Mouse (Mus musculus): ENCODE results near the gene Ifrd2. TPM values are rescaled to one million over a fixed set of nuclear protein-coding genes. Genes with fewer than 3 reads are reported as not detected.

Gene Ifrd2
- polyA plus RNA-seq, 1 experiment = 45.3 TPM

DNA sequence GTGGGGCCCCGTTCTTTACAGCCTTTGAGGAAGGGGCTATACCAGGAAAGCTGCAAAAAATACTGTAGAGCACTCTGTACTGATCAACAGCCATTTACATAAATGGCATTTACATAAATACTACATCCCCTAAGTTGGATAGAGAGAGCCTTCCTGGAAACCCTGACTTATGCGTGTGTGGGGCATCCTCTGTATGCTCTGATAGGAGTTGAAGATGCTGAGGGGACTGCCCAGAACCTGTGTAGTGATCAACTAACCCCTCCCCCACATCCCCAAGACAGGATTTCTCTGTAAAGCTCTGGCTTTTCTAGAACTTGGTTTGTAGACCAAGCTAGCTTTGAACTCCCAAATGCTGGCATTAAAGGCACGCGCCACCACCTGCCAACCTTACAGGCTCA, 22.0 kb downstream of the Ifrd2 start:
- Histone ChIP-seq H3K4me1 (ENCODE audit: control insufficient read depth, insufficient read depth, low read length) (peaks cover 12% of the 10 kb centered on the region), H3K9me3 (replicated peaks; ENCODE audit: control insufficient read depth, insufficient read depth, low read length, poor library complexity, severe bottlenecking) (no peaks in the 10 kb centered on the region), H3K27ac (ENCODE audit: insufficient read depth, low read length) (no peak overlapping the region), H3K9ac (ENCODE audit: low read depth, poor library complexity, severe bottlenecking) (0 out of 2 replicates have a peak overlapping the region, but pooled peaks have one; percentile 15), H3K4me3 (ENCODE audit: low read depth, low read length) (no peak overlapping the region), H3K36me3 (ENCODE audit: control insufficient read depth, insufficient read depth, low read length, poor library complexity, severe bottlenecking) (0 out of 2 replicates have a peak, but pooled peaks cover 2% of the 10 kb centered on the region), H3K27me3 (ENCODE audit: control insufficient read depth, insufficient read depth, low read length, poor library complexity, severe bottlenecking) (no peaks in the 10 kb centered on the region)
- TF ChIP-seq CTCF (IDR thresholded peaks at IDR 0.05; ENCODE audit: low read depth, low read length) (no peak), POLR2A (IDR thresholded peaks at IDR 0.05; ENCODE audit: insufficient read depth, low read length) (no peak), EP300 (IDR thresholded peaks at IDR 0.05; ENCODE audit: insufficient read depth, low read depth, low read length) (no peak)

DNA sequence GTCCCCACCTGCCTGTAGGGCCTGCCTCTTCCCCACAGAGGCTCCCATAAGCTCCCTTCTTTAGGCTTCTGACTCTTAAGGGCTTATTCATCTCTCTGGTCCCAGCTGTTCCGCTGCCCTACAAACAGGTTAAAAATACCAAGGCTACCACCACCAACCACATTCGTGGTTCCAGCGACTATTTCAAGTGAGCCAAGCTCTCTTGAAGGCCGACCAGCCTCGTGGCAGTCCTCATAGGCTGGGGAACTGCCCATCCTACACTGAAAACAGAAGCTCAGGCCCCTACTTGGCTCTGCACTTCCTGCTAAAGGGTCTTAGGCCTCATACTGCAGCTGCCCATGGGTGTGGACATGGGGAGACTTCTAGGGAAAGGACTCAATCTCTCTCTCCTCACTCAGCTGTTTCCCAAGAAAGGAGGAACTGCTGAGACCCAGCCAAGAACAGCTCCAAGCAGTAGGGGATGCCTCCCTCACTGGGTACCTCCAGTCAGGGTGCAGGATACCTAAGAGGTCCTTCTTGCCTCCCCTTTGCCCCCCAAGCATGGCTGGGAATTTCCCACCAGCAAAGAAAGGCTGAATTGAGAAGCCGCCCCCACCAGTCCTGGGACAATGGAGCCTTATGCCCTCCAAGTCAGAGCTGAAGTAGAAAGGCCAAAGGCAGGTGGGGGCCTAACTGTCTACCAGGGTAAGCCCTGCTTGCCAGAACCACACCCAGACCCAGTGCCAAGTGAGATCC, 24.2 kb downstream of the Ifrd2 start:
- peaks cover 8% of the 10 kb centered on the region for H3K4me1 ChIP-seq (ENCODE audit: control insufficient read depth, insufficient read depth, low read length)
- peak overlapping the region; percentile 59 for H3K9ac ChIP-seq (ENCODE audit: low read depth, poor library complexity, severe bottlenecking)
- TF ChIP-seq POLR2A (IDR thresholded peaks at IDR 0.05; ENCODE audit: insufficient read depth, low read length) (no peak), CTCF (IDR thresholded peaks at IDR 0.05; ENCODE audit: low read depth, low read length) (no peak)
- peaks cover 23% of the 10 kb centered on the region for H3K36me3 ChIP-seq (ENCODE audit: control insufficient read depth, insufficient read depth, low read length, poor library complexity, severe bottlenecking)
- no peaks in the 10 kb centered on the region for H3K9me3 ChIP-seq (replicated peaks; ENCODE audit: control insufficient read depth, insufficient read depth, low read length, poor library complexity, severe bottlenecking)
- H3K27me3 ChIP-seq (ENCODE audit: control insufficient read depth, insufficient read depth, low read length, poor library complexity, severe bottlenecking) = no peaks in the 10 kb centered on the region
- H3K27ac ChIP-seq (ENCODE audit: insufficient read depth, low read length) = no peak overlapping the region
- peak overlapping the region; percentile 63 for H3K4me3 ChIP-seq (ENCODE audit: low read depth, low read length)

GRCm38 (mm10) chr9:107612191-107612944, 24.9 kb downstream of the Ifrd2 start:
- H3K9ac ChIP-seq (ENCODE audit: low read depth, poor library complexity, severe bottlenecking) = peak overlapping the region; percentile 59
- H3K9me3 ChIP-seq (replicated peaks; ENCODE audit: control insufficient read depth, insufficient read depth, low read length, poor library complexity, severe bottlenecking) = no peaks in the 10 kb centered on the region
- TF ChIP-seq POLR2A (IDR thresholded peaks at IDR 0.05; ENCODE audit: insufficient read depth, low read length) (no peak), EP300 (IDR thresholded peaks at IDR 0.05; ENCODE audit: insufficient read depth, low read depth, low read length) (peak; percentile 66), CTCF (IDR thresholded peaks at IDR 0.05; ENCODE audit: low read depth, low read length) (peak; percentile 83)
- H3K36me3 ChIP-seq (ENCODE audit: control insufficient read depth, insufficient read depth, low read length, poor library complexity, severe bottlenecking) = peaks cover 23% of the 10 kb centered on the region
- no peak overlapping the region for H3K27ac ChIP-seq (ENCODE audit: insufficient read depth, low read length)
- H3K4me3 ChIP-seq (ENCODE audit: low read depth, low read length) = peak overlapping the region; percentile 63
- H3K27me3 ChIP-seq (ENCODE audit: control insufficient read depth, insufficient read depth, low read length, poor library complexity, severe bottlenecking) = no peaks in the 10 kb centered on the region
- H3K4me1 ChIP-seq (ENCODE audit: control insufficient read depth, insufficient read depth, low read length) = peaks cover 6% of the 10 kb centered on the region

DNA sequence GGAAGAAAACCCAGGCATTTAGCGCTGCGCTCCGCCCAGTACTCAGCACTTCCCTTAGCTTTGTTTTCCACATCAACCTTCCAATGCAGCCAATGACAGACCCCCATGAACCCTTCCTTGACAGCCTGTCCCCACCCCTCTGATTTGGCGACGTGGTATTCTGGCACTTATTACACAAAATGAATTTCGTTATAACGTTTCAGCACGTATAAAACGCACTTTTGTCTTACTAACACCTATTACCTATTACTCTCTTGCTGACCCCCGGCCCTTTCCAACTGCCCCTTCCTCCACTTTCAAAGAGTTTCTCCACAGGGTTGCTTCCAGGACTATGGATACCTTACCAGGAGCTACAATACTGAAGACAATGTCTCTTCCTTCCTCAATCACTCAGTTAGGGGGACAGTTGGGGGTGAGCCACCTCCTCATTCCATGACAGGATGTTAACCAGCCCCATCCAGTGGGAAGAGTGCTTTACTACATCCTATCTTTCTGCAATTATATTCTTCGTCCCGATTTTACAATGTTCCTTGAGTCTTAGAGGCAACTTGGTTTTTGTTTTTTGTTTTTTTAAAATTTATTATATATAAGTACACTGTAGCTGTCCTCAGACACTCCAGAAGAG, 25.6 kb downstream of the Ifrd2 start:
- H3K27me3 ChIP-seq (ENCODE audit: control insufficient read depth, insufficient read depth, low read length, poor library complexity, severe bottlenecking) = no peaks in the 10 kb centered on the region
- H3K27ac ChIP-seq (ENCODE audit: insufficient read depth, low read length) = peak overlapping the region; percentile 57; the same call in 1 of the 2 replicates
- peaks cover 6% of the 10 kb centered on the region for H3K4me1 ChIP-seq (ENCODE audit: control insufficient read depth, insufficient read depth, low read length)
- peaks cover 23% of the 10 kb centered on the region for H3K36me3 ChIP-seq (ENCODE audit: control insufficient read depth, insufficient read depth, low read length, poor library complexity, severe bottlenecking)
- peak overlapping the region; percentile 47 for H3K4me3 ChIP-seq (ENCODE audit: low read depth, low read length)
- no peaks in the 10 kb centered on the region for H3K9me3 ChIP-seq (replicated peaks; ENCODE audit: control insufficient read depth, insufficient read depth, low read length, poor library complexity, severe bottlenecking)
- no peak overlapping the region for H3K9ac ChIP-seq (ENCODE audit: low read depth, poor library complexity, severe bottlenecking)
- no peak for TF ChIP-seq EP300 (IDR thresholded peaks at IDR 0.05; ENCODE audit: insufficient read depth, low read depth, low read length)
- TF ChIP-seq CTCF (IDR thresholded peaks at IDR 0.05; ENCODE audit: low read depth, low read length) = no peak
- no peak for TF ChIP-seq POLR2A (IDR thresholded peaks at IDR 0.05; ENCODE audit: insufficient read depth, low read length)

- no peak overlapping the region for H3K27ac ChIP-seq (ENCODE audit: insufficient read depth, low read length)
- TF ChIP-seq POLR2A (IDR thresholded peaks at IDR 0.05; ENCODE audit: insufficient read depth, low read length) = no peak
- no peak for TF ChIP-seq EP300 (IDR thresholded peaks at IDR 0.05; ENCODE audit: insufficient read depth, low read depth, low read length)
- TF ChIP-seq CTCF (IDR thresholded peaks at IDR 0.05; ENCODE audit: low read depth, low read length) = no peak
- no peaks in the 10 kb centered on the region for H3K27me3 ChIP-seq (ENCODE audit: control insufficient read depth, insufficient read depth, low read length, poor library complexity, severe bottlenecking)
- no peak overlapping the region for H3K9ac ChIP-seq (ENCODE audit: low read depth, poor library complexity, severe bottlenecking)
- H3K4me3 ChIP-seq (ENCODE audit: low read depth, low read length) = no peak overlapping the region
- no peaks in the 10 kb centered on the region for H3K4me1 ChIP-seq (ENCODE audit: control insufficient read depth, insufficient read depth, low read length)
- peaks cover 23% of the 10 kb centered on the region for H3K36me3 ChIP-seq (ENCODE audit: control insufficient read depth, insufficient read depth, low read length, poor library complexity, severe bottlenecking)
- no peaks in the 10 kb centered on the region for H3K9me3 ChIP-seq (replicated peaks; ENCODE audit: control insufficient read depth, insufficient read depth, low read length, poor library complexity, severe bottlenecking)
These were observed 27.6 kb downstream of the Ifrd2 start for GRCm38 (mm10) chr9:107615035-107615434.
